Mouse (Mus musculus) gonadal fat pad, adult 2 months (tissue): ENCODE measurements around the gene Prkag2. TPM values are rescaled to one million over a fixed set of nuclear protein-coding genes. Genes with fewer than 3 reads are reported as not detected.
"Not testable (repeated sequence)": the region's sequence is repeated elsewhere in the genome, so short reads cannot be mapped to it uniquely, and the experiment has no call there.

ENCODE experiments used
- DNase-seq: peaks from one replicate; pipeline ENCODE4 v3.0.0-alpha.2; 2012; ENCODE audit warnings: low read depth
- polyA plus RNA-seq: library from polyadenylated mRNA; depleted of rRNA; stranded (reverse); fragments of >200 nt; gene quantifications from 2 replicates; pipeline ENCODE4 v1.2.3, GENCODE M21; 2012

The Prkag2 gene
- polyA plus RNA-seq, 1 experiment: 30.2 TPM

DNA sequence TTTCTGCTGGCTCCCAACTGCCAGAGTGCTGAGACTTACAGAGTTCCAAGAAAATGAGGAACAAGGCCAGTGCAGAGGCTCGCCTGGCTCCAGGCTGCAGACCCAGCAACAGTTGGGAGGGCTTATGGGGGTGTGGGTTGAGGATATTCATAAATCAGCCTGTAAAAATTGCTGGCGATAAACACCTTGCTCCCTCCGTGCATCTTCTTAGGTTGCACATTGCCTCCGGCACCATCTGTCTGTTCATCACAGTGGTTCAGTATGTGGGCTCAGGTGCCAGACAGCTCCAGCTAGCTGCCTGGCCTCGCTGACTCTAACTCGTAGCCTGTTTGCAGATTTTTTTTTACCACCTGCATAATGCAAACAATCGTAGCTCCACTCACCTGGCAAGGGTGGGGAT, 13.4 kb downstream of the Prkag2 start:
- no peak for DNase-seq

DNA sequence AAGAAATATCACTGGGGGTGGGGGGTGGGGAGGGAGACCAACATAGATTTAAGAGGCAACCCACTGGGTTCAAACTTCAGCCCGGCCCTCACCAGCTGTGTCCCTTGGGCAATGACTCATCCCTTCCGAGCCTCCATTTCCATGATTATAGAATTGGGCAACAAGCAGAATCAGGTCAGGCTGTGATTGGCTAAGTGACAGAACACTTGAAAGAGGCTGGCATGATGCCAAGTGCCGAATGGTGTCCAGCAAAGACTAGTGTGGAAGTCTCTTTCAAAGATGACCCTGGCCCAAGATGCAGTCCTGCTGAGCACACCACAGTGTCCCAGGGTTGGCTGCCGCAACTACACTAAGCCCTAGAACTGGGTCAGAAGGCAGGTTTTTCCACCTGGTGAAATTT, 14.2 kb downstream of the Prkag2 start:
- DNase-seq: peak; percentile 89

DNA sequence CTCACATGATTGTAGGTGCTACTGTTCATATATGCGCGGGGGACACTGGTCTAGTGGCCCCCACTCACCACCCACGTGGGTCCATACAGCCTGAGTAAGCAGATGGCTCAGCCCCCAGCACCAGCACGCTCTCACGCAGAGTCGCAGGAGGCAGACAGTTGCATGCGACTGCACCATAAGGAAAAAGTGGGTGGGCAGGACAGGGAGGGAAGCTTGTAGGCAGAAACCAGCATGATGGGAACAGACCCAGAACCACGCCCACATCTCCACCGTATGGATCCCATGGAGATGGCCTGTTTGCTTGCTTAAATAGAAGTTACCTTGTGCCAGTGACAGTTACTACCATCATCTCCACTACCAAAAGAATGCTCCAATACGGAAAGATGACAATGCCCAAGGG, 15.3 kb downstream of the Prkag2 start:
- DNase-seq: no peak

DNA sequence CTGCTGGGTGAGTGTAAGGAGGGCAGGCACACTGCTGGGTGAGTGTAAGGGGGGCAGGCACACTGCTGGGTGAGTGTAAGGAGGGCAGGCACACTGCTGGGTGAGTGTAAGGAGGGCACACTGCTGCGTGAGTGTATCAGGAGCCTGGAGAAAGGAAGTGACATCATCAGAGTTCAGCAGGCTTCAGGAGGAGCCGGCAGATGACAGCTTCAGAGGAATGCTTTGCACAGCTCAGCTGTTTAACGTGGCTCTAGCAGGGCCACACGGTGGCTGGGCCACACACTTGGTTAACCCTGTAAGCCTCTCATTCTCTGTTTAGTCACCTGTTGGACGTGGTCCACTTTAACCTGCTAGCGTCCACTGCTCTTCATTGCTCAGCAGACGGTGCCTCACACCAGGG, 16.6 kb downstream of the Prkag2 start:
- DNase-seq: no peak

DNA sequence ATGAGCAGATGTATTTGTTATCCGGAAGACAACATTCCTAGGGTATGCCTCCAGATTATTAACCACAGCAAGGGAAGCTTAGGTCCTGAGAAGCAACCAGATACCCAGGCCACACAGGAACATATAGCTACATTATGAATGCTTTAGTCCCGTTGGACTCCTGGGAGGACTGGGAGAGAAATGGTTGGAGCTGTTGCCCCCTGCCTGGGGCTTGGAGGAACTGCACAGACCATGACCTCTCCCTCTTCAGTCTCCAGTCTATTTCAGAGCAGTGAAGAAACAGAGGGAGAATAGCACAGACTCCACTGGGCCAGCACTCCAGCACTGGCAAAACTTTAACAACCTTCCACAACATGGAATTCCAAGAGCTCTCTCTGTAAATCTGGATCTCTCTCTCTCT, 17.9 kb downstream of the Prkag2 start:
- DNase-seq: no peak

DNA sequence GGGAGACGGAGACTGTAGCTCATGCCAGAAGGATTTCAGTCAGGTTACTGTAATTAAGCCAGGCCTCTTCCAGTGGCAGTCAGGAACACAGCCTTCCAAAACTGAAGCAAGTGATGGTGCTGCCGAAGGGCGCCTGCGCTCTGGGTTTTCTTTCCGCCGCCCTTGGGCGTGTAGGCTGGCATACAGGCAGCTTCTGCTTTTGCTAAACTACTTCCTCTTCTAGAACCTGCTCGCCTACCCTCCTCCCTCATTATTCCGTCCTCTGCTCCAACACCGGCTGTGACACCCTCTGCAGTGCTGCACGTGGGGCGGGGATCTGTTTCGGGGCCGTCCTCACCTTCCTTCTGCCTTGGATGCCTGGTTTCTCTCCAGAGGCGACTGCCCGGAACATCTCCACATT, 18.9 kb downstream of the Prkag2 start:
- DNase-seq: no peak

DNA sequence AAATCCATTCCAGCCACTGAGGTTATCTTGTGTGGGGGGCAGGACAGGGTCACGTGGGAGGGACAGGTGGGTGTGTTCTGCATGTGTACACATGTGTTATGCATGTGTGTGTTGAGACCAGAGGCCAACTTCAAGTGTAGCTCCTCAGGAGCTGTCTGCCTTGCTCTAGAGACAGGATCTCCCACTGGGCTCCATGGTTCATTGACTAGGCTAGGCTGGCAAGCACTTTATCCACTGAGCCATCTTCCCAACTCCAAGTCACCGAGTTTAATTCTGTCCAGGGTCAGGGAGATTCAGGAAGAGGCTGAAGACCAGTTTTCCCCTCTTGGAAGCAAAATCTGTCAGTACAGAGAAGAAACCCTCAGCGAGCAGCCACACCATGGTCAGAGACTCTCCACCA, 19.4 kb downstream of the Prkag2 start:
- DNase-seq: no peak

DNA sequence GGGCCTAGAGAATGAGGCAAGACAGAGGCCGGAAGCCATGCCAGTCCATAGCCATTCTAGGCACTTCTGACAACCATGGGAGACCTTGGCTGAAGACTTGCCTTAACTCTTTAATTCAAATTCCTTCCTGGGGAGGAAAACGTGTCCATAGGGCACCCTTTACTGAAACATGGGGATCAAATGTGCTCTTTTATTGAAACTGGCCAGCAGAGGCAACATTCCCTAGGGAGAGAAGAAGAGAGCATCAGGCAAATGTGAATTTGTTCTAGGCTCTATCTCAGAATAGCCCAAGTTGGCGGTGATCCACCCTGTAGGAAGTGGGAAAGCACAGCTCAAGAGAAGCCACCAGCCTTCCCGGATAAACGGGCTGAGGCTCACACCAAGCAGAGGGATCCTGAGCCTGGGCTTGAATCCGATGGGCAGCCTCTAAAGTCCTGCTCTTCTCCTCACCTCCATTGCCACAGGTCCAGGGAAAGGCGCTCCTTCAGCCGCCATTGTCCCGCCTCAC, 19.9 kb downstream of the Prkag2 start:
- DNase-seq: no peak

DNA sequence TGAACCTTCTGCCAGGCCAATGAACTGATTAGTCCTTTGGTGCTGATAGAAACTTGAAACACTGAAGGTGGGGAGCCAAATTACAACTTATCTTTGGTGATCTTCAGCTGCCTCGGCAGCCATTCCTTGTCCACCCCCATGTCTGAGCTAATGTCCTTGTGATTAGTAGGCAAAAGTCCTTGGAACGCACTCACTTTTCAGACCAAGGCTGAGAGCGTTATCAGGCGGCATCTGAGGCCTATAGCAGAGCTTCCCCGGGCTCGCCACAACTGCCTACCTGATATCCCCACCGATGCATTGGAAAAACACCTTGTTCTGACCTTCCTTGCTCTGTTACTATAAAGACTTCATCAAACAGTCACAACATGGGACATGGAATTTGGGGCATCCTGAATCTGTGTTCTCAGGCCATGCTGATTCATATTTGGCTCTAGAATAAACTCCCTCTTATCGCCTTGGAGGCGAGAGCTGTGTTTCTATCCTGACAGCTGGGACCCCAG, 20.6 kb downstream of the Prkag2 start:
- no peak for DNase-seq

DNA sequence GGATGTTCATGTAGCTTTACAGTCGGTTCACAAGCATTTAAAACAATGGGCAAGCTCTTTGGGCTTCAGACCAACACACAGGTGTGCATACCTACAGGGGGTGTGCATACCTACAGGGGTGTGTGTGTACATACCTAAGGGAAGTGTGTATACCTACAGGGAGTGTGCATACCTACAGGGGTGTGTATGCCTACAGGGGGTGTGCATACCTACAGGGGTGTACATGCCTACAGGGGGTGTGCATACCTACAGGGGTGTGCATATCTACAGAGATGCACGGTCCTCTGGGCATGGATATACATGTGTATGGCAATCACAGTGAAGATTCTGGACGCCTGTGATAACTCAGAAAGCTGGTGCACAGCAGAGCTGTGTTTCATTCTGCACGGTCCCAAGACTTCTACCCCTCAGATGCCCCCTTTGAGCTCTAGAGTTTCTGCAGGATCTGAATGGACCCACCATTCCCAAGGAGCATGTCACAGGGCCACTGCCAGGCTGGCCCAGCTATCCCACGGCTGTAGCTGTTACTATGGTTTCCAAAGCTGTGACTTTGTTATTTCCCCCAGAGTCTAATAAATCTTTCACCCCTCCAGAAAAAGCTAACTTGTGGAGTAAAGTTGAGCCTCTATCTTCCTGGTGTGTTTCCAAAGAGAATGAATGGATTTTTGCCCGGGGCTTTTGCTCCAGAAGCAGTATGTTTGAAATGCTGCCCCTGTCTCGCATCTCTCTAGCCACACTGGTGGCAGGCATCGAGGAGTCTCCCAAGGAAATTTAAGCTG, 22.4 kb downstream of the Prkag2 start:
- DNase-seq: no peak

DNA sequence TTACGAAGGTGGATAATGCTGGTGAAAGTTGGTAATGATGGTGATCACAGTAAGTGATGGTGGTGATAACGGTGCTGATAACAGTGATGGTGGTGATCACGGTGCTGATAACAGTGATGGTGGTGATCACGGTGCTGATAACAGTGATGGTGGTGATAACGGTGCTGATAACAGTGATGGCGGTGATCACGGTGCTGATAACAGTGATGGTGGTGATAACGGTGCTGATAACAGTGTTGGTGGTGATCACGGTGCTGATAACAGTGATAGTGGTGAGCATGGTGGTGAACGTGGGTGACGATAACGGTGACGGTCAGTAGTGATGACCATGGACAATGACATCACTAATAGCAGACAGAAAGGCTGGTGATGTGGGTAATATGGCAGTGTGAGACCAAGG, 23.2 kb downstream of the Prkag2 start:
- not testable (repeated sequence) for DNase-seq

DNA sequence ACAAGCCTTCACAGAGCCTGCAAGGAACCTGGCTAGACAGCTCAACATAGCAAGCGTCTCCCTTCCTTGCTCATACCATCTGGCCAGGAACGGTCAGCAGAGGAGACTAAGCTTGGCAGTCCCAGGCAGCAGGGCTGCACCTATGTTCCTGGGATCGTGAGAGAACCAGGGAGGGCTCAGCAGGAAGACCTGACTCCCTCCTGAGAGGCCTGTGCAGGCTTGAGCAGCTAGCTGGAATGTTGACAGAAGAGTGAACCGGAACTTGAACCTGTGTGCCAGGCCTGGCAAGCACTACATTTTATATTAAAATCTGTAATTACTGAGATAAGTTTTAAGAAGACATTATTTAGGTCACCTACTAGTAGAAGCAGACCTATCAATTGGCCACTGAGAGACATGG, 24.8 kb downstream of the Prkag2 start:
- DNase-seq: no peak

DNA sequence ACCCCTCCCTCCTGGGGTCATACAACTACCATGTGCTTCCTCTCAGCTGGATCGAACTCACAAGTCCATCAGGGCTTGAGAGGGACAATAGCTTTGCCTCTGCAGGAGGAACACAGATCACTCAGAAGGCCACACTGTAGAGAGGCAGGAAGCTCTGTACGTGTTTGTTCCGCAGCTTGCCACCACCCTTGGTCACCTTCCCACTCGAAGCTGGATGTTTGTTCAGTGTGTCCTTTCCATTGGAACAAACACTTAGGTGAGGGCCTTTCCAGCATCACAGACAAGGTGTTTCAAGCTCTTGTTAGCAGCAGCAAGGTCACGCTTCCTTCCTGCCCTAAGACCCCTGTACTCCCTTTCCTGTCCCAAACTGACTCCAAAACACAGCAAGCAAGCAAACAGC, 30.6 kb downstream of the Prkag2 start:
- DNase-seq: no peak

DNA sequence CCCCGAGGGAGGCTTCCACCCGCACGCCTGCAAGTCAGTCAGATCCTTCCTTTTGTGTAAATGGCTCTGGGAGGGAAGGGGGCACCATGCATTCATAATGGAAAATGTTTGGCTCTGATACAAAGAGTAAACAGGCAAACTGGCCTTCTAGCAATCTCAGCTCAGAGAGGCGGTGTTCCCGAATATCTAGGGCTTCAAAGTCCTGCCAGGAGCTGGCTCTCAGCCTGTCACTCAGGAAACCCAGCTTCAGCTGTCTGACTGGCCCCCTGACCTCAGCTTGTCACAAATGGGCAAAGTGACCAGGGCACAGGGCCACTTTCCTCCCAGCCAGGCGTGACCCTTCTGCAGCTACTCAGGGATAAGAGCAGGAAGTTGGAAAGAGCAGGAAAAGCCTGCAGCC, 33.3 kb downstream of the Prkag2 start:
- DNase-seq: no peak

DNA sequence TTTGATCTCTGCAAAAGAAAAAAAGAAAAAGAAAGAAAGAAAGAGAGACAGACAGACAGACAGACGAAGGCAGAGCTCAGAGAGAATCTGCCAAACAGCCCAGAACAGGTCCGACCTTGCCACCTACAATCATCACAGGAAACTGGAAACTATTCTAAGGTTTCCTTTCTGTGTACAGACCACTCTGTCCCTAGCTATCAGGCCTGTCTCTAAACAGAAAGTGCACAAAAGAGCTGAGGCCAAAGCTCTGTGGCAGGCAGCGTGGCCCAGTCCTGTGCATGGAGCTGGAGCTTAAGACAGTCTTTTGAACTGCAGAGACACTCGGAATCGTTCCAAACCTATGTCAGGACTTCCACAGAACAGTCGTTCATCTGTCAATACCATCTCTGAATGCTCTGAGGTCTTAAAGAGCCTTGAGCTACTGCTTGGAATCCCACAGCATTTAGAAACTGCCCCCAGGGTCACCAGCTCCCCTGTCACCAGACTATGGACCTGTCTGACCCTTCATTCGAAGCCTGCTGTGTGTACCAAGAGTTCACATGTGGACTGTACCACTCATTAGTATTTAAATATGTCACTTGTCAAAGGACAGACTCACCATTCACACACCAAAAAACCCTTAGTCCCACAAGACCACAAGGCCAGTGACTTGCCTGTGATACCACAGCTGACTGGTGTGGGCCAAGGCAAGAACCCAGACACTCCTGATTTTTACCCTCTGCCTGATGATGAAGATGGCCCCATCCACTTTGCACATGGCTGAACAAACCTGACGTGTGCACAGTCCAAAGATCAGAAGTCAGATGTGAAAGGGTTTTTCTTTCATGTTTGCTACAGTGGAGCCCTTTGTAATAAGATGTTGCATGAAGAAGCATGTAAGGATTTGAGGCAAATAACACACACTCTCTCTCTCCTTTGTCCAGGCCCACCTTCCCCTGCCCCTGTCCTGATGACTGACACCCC, 35.9 kb downstream of the Prkag2 start:
- DNase-seq: no peak

DNA sequence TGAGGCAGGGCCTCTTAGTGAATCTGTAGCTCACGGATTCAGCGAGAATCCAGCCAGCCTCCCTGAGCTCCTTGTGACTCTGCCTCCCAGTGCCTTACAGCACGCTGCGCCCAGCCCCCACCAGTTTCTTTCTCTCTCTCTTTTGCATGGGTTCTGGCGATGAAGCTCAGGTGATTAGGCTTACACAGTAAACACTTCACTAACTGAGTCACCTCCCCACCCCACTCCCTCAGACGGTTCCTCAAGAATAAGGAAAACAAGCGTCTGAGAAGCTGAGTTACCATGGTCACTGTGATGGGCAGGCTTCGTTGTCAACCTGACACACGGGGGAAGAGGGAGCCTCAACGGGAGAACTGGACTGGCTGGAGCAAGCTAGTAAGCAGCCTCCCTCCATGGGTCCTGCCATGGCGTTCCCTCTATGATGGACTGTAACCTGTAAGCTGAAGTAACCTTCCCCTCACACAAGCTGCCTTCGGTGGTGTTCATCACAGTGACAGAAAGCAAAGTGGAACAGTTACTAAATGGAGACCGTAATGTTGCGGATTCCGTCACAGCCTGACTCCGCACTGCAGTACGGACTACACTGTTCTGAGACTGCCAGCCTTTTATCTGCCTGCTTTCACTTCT, 37.8 kb downstream of the Prkag2 start:
- DNase-seq: no peak

DNA sequence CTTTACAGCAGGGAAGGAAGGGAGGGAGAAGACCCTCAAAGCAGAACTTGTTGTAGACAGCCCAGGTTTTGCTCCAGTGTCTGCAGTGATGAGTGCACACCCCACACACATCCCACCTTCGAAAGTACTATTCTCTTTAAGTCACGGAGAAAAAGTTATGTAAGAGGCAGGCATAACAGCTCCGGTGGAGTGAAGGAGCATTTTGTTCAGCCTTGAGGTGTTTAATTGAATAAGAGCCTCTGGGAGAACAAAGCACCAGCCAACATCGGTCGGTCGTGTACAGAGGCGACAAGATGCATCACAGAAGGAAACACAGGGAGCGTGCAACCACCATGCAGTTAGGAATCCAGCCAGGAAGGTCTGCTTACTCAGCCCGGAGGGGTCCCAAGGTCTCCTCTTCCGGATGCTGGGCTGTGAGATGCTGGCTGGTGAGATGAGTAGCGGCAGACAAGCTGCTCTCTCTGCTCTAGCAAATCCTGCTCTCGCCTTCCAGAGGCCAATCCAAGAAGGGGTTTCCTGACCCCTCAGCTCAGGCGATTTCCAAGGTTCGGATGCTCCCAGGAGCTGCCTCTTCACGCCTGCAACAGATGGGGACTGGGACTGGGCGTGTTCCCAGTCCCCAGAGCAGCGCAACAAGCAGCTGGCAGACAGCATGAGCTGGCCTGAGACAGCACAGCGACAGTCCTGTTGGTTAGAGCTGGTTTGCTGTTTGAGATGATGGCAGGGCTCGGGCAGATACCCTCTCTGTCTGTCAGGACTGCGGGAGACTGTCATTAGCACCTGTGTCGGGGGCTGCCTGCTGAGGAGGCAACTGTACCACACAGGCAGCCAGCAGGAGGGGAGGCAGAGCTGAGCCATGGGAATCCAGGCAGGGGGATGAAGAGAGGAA, 41.3 kb downstream of the Prkag2 start:
- no peak for DNase-seq

DNA sequence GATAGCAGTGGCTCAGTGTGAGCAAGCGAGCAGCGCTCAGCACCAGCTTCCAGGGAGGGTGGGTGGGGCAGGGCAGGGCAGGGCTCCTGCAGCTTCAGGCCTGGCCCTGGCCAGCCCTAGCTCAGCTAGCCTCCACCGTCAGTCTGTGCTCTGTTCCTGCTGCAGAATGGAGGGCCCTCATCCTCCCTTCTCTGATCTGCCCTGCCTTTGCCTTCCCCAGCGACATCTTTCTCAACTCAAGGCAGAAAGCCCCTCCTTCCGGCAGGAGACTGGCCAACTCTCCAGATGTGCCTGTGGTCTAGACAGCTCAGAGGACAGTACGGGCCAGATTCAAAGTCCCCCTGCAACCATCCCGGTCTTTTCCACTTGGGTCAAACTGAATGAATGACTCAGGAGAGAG, 42.0 kb downstream of the Prkag2 start:
- no peak for DNase-seq

DNA sequence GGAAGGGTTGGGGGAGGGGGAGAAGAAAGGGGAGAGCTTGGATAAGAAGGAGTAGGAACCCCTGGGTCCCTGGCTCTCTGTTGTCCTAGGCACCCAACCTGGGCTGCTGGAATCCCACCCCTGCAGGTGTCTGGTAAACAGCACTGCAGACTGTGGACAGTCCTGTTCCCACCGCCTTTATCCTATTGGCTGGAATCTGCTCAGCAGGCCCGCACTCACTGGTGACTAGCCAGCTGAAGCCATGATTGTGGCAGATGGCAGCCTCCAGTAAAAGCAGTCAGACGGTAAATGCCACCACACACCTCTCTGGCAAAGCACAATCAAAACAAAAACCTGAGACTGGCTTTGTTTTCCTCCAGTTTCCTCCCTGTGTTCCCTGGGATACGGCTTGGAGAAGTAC, 45.2 kb downstream of the Prkag2 start:
- DNase-seq: no peak

DNA sequence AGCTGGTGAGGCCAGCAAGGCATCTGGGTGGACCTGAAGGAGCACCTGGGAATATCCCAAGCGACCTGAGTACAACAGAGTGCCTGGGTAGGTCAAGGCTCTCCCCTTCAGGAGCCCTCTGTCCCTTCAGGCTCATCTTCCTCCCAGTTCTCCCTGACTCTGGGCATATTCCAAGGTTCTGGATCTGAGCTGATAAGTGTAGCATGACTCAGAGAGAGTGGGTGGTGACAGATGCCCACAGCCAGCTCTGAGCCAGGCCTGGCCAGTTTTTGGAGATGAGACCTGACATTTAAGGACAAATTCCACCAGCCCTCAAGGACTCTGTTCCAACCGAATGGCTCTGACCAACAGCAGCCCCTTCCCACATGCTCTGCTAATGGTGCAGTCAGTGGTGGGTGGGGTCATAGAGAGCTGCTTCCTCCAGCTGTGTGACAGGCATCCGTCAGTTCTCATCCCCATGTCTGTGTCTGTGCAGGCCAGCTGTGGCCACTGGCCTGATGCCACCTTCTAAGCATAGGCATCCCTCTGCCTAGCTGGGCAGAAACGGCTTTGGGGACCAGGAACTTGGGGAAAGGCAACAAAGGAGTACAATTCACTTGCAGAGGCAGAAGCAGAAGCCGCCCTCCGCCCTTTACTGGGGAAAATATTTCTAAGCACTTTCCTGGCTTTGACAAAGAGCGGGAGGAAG, 46.3 kb downstream of the Prkag2 start:
- DNase-seq: no peak

DNA sequence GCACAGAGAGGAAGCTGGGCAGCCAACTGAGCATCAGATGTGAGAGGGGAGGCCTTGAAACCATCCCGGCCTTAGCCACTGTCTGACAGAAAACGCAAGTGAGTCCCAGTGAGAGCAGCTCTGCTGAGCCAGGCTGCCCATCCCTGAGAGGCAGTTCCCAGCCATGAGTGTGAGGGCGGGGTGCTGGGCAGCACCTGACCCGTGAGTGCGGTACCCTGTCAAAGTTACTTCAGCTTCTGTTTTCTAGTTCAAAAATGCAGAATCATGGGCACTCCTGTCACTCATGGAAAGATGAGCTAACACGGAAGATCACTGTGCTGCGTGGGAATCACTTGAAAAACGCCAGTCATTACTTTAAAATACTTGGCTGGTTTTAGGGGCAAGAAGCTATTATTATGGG, 49.6 kb downstream of the Prkag2 start:
- no peak for DNase-seq
